Mouse (Mus musculus) telencephalon, adult 2 months (tissue): ENCODE data around the gene Raet1e.
"Not testable (repeated sequence)": the region's sequence is repeated elsewhere in the genome, so short reads cannot be mapped to it uniquely, and the experiment has no call there.

Experiments used
- DNase-seq: peaks from one replicate; pipeline ENCODE4 v3.0.0-alpha.2; 2011; ENCODE audit warnings: low read depth, low spot score

Gene Raet1e

DNA sequence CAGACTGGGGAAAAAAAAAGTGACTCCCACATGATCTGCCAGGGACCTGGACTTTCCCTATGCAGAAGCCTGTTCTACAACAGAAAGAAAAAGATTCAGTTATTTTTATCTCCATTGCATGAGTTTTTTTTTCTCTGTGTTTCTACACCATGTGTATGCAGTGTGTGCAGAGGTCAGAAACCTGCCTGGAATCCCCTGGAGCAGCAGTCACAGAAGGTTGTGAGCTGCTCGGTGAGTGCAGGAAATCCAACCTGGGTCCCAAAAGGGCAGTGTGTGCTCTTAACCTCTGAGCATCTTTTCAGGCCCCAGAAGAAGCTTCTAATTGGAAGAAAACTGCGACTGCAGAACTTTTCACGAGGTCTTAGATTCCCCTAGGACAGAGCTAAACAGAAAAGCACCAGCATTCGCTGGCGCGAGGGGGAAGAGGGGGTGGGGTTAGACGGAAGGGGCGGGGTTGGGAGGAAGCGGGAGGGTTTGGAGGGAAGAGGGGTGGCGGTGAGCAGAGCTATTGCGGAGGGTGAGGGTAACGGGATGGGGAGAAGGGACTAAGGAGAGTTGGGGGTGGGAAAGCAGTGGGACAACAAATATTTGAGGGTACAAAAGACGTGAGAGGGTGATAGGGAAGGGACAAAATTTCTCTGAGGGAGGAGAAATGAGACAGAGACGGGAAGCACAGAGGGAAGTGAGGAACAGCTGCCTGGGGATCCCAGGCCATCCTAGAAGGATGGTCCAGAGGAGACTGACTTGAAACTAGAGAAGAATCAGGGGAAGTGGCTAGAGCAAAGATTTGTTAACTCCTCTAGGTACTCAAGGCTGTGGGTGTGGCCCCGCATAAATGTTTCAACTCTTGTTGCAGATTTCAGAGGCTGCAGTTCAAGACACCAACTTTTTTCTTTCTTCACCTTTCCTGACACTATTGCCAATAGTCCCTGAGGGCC, 203.3 kb downstream of the Raet1e start:
- not testable (repeated sequence) for DNase-seq

- DNase-seq = not testable (repeated sequence)
Observed at GRCm38 (mm10) chr10:22362466-22362865, 204.1 kb downstream of the Raet1e start.

DNA sequence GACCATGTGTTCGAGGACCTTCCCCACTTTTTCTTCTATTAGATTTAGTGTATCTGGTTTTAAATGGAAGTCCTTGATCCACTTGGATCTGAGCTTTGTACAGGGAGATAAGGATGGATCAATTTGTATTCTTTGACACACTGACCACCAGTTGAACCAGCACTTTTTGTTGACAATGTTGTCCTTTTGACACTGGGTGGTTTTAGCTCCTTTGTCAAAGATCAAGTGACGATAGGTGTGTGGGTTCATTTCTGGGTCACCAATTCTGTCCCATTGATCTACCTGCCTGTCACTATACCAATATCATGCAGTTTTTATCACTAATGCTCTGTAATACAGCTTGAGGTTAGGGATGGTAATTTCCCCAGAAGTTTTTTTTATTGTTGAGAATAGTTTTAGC, 206.5 kb downstream of the Raet1e start:
- DNase-seq = not testable (repeated sequence)

DNA sequence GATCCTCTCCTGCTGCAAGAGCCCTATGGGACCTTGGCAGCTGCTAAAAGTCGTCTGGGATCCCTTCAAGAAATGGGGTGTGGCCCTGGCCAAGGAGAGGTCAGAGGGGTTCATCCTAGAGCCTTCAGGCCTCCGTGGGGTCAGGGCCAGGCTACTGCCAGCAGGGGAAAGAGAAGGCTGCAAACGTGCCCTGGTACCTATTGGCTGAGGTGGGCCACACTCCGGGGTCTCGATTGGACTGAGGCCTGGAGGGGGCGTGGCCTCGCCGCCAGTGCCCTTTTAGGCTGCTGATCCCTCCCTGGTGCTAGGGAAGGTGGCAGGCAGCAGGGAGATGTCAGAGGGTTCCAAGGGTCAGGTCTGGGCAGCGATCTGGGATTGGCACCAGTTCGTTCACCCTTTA, 222.9 kb downstream of the Raet1e start:
- DNase-seq = not testable (repeated sequence)

DNA sequence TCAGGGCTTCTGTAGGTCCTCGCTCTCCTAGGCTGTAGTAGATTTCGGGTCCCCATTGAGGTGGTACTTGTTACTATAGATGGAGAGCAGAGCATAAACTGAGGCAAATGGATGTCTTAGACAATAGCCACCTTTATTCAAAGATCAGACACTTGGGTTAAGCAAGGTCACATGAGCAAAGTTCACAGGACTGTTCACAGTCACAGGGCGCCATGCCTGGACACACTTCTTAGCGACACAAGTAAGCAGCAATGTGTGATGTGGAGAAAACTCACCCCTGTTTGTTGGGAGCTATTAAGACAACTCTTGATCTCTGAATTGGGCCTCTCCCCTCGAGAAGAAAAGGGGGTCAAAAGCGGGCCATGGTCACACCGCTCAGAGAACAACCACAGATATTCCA, 231.8 kb downstream of the Raet1e start:
- DNase-seq = not testable (repeated sequence)

- not testable (repeated sequence) for DNase-seq
Observed at GRCm38 (mm10) chr10:22391616-22392015, 233.2 kb downstream of the Raet1e start.

DNA sequence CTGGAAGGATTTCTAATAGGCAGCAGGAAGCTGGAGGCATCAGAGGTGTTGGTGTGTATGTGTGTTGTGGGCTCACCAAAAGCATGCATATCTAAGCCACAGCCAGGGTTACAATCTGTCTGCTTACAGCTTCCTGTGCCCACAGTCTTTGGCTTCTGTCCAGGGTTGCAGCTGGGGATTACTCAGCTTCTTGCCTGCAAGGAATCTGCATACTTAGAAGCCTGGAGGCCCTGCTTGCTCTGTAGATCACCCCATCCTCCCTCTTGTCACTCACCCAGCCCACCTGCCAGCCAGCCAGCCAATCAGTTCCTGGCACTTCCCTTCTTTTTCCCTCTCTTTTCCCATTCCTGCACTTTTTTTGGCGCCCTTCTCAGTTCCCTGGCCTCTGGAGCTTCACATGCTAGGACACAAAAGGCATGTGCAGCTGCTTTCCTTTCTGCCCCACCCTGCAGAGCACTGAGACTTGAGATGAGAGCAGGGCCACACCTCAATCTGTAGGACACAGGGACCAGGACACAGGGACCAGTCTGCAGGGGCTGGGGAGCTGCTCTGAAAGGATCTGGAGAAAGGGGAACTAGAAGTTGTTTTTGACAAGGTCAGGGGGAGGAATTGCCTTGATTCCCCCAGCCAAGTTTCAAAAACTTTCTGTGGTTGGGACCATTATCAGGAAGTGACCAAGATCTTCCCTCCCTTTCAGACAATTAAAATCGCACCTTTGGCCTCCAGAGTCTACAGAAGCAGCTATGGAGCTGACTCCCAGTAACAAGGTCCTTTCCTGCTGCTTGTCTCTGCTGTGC, 234.9 kb downstream of the Raet1e start:
- DNase-seq = not testable (repeated sequence)

- DNase-seq = not testable (repeated sequence)
Observed at GRCm38 (mm10) chr10:22396680-22397079, 238.3 kb downstream of the Raet1e start.

GRCm38 (mm10) chr10:22402225-22402917, 244.0 kb downstream of the Raet1e start:
- peak; percentile 0 for DNase-seq

DNA sequence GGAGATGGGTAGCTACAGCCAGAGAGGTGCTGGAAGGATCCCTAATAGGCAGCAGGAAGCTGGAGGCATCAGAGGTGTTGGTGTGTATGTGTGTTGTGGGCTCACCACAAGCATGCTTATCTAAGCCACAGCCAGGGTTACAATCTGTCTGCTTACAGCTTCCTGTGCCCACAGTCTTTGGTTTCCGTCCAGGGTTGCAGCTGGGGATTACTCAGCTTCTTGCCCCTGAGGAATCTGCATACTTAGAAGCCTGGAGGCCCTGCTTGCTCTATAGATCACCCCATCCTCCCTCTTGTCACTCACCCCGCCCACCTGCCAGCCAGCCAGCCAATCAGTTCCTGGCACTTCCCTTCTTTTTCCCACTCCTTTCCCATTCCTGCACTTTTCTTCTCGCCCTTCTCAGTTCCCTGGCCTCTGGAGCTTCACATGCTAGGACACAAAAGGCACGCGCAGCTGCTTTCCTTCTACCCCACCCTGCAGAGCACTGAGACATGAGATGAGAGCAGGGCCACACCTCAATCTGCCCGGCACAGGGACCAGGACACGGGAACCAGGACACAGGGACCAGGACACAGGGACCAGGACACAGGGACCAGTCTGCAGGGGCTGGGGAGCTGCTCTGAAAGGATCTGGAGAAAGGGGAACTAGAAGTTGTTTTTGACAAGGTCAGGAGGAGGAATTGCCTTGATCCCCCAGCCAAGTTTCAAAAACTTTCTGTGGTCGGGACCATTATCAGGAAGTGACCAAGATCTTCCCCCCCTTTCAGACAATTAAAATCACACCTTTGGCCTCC, 255.5 kb downstream of the Raet1e start:
- peak; percentile 8 for DNase-seq
